Mouse (Mus musculus) intestine, postnatal 0 days (tissue): ENCODE measurements around the gene Gng3. TPM values are rescaled to one million over a fixed set of nuclear protein-coding genes. Genes with fewer than 3 reads are reported as not detected.

Experiments used
- ATAC-seq: fragments of 200-750 bp; cut with Nextera tagmentation; 2 replicates; pipeline ENCODE4 v1.8.0; 2017; ENCODE audit warnings: mild to moderate bottlenecking, moderate TSS enrichment, moderate library complexity
- H3K27ac ChIP-seq: fragments of 300-500 bp; sonication (generic); 2 replicates; pipeline ENCODE4 v1.5.1; 2014; ENCODE audit warnings: mild to moderate bottlenecking, low read depth, low read length, moderate library complexity
- H3K27me3 ChIP-seq: fragments of 300-500 bp; sonication (generic); replicated peaks from 2 replicates; pipeline ENCODE4 v1.6.1; 2014; ENCODE audit warnings: low read length, mixed read lengths; ENCODE audit not compliant: control insufficient read depth, insufficient read depth
- H3K36me3 ChIP-seq: fragments of 300-500 bp; sonication (generic); 2 replicates; pipeline ENCODE4 v1.6.1; 2014; ENCODE audit warnings: mild to moderate bottlenecking, moderate library complexity; ENCODE audit not compliant: control insufficient read depth, insufficient read depth
- H3K4me1 ChIP-seq: fragments of 300-500 bp; sonication (generic); replicated peaks from 2 replicates; pipeline ENCODE4 v1.6.1; 2014; ENCODE audit warnings: antibody characterized with exemption, low read length, mixed read lengths; ENCODE audit not compliant: control insufficient read depth, insufficient read depth
- H3K4me2 ChIP-seq: fragments of 300-500 bp; sonication (generic); replicated peaks from 2 replicates; pipeline ENCODE4 v1.6.1; 2014; ENCODE audit warnings: low read depth, mild to moderate bottlenecking, moderate library complexity
- H3K4me3 ChIP-seq: fragments of 300-500 bp; sonication (generic); 2 replicates; pipeline ENCODE4 v1.5.1; 2014; ENCODE audit warnings: low read depth, low read length
- H3K9ac ChIP-seq: fragments of 300-500 bp; sonication (generic); 2 replicates; pipeline ENCODE4 v1.6.1; 2014; ENCODE audit warnings: mild to moderate bottlenecking, low read depth, low read length
- H3K9me3 ChIP-seq: fragments of 300-500 bp; sonication (generic); 2 replicates; pipeline ENCODE4 v1.6.1; 2016; ENCODE audit warnings: mixed run types; ENCODE audit not compliant: control insufficient read depth
- CTCF ChIP-seq: sonication (generic); IDR thresholded peaks from 2 replicates; pipeline ENCODE4 v1.5.1; 2016; ENCODE audit warnings: low read depth, mild to moderate bottlenecking, control low read depth, antibody characterized with exemption, moderate library complexity
- WGBS: fragments of 180-500 bp; shearing (Covaris S2); extraction: QIAGEN DNeasy Blood & Tissue Kit; methylation state at CpG from one replicate; pipeline ENCODE4 v1.1.7; 2014; 5-methylcytosine and 5-hydroxymethylcytosine counted together
- polyA plus RNA-seq: library from polyadenylated mRNA; unstranded; fragments of >200 nt; fragmentation: Nextera tagmentation; extraction: Ambion mirVana; gene quantifications from 2 replicates; pipeline ENCODE4 v1.2.1, GENCODE M21; 2015

The Gng3 gene
- polyA plus RNA-seq, 1 experiment from 2014 or later: 9.4 TPM

DNA sequence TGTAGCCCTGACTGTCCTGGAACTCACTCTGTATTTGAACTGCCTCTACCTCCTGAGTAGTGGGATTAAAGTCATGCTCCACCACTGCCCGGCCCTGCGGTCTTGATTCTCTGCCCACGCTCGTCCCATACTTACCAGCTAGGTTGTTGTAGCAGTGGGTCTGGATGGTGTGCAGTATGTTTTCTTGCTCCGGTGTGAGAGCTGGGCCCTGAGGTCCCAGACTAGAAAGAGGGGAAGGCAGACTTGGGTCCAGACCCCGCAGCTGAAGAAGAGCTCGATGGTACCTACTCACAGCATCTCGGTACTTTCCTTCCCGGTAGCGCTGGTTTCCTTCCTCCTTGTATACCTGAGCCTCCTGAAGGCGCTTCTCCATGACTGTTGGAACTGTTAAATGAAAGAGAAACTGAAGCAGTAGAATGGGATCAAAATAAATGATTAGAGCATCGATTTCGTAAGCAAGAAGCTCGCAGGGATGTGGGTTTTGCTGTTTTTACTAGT lies 20.6 kb downstream of the Gng3 start:
- Histone ChIP-seq H3K4me1 (peaks cover 5% of the 10 kb centered on the region; the same call in 1 of the 2 replicates), H3K36me3 (peaks cover 14% of the 10 kb centered on the region), H3K9me3 (no peaks in the 10 kb centered on the region), H3K4me2 (peak overlapping the region; percentile 80), H3K27me3 (no peaks in the 10 kb centered on the region), H3K9ac (peak overlapping the region; percentile 52), H3K4me3 (peak overlapping the region; percentile 97), H3K27ac (peak overlapping the region; percentile 86)
- no peak for TF ChIP-seq CTCF
- 14% methylated on average over 14 of the region's 14 CpGs for WGBS
- no peak for ATAC-seq

- peaks cover 21% of the 10 kb centered on the region for H3K36me3 ChIP-seq
- no peaks in the 10 kb centered on the region for H3K27me3 ChIP-seq
- no peak overlapping the region for H3K9ac ChIP-seq
- no peak overlapping the region for H3K4me3 ChIP-seq
- H3K27ac ChIP-seq: no peak overlapping the region
- H3K4me1 ChIP-seq: peaks cover 1% of the 10 kb centered on the region; the same call in 1 of the 2 replicates
- no peak for ATAC-seq
- TF ChIP-seq CTCF: no peak
- 74% methylated on average over 3 of the region's 3 CpGs for WGBS
- H3K9me3 ChIP-seq: no peaks in the 10 kb centered on the region
- H3K4me2 ChIP-seq: no peak overlapping the region
These were observed 22.0 kb downstream of the Gng3 start for GRCm38 (mm10) chr19:8817001-8817400.

DNA sequence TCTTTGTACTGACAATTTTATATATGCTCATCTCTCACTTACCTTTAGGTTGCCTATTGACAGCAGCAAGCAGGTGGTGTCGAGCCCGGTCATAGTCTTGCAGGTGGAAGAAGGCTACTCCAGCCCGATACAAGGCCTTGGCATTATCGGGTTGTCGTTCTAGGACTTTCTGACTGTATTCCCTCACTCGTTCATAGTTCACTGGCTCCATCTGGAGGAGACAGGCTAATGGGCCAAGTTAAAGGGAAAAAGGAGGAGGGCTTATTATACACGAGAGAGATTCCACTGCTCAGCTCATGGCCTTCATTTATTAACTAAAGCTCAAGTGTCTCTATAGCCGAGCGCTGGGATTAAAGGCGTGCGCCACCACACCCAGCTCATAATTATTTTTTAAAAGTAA lies 23.2 kb downstream of the Gng3 start:
- no peak overlapping the region for H3K4me3 ChIP-seq
- 55% methylated on average over 11 of the region's 11 CpGs for WGBS
- no peaks in the 10 kb centered on the region for H3K9me3 ChIP-seq
- no peak overlapping the region for H3K4me2 ChIP-seq
- no peaks in the 10 kb centered on the region for H3K27me3 ChIP-seq
- no peak overlapping the region for H3K9ac ChIP-seq
- peak; percentile 63 for TF ChIP-seq CTCF
- H3K4me1 ChIP-seq: no peaks in the 10 kb centered on the region
- H3K27ac ChIP-seq: no peak overlapping the region
- peaks cover 28% of the 10 kb centered on the region for H3K36me3 ChIP-seq
- no peak for ATAC-seq

- H3K4me2 ChIP-seq: no peak overlapping the region
- no peak overlapping the region for H3K4me3 ChIP-seq
- peaks cover 32% of the 10 kb centered on the region for H3K36me3 ChIP-seq
- no peaks in the 10 kb centered on the region for H3K27me3 ChIP-seq
- ATAC-seq: no peak
- no peak for TF ChIP-seq CTCF
- H3K27ac ChIP-seq: 0 out of 2 replicates have a peak overlapping the region, but pooled peaks have one; percentile 8
- H3K9me3 ChIP-seq: no peaks in the 10 kb centered on the region
- no peaks in the 10 kb centered on the region for H3K4me1 ChIP-seq
- H3K9ac ChIP-seq: no peak overlapping the region
- 93% methylated on average over 5 of the region's 5 CpGs for WGBS
These were observed 32.2 kb downstream of the Gng3 start for GRCm38 (mm10) chr19:8806810-8807209.

GRCm38 (mm10) chr19:8803879-8804660 lies 34.9 kb downstream of the Gng3 start:
- 90% methylated on average over 11 of the region's 11 CpGs for WGBS
- Histone ChIP-seq H3K4me3 (no peak overlapping the region), H3K27me3 (no peaks in the 10 kb centered on the region), H3K4me1 (no peaks in the 10 kb centered on the region), H3K9ac (no peak overlapping the region), H3K27ac (no peak overlapping the region), H3K4me2 (no peak overlapping the region), H3K36me3 (peaks cover 17% of the 10 kb centered on the region), H3K9me3 (no peaks in the 10 kb centered on the region)
- ATAC-seq: no peak
- no peak for TF ChIP-seq CTCF

DNA sequence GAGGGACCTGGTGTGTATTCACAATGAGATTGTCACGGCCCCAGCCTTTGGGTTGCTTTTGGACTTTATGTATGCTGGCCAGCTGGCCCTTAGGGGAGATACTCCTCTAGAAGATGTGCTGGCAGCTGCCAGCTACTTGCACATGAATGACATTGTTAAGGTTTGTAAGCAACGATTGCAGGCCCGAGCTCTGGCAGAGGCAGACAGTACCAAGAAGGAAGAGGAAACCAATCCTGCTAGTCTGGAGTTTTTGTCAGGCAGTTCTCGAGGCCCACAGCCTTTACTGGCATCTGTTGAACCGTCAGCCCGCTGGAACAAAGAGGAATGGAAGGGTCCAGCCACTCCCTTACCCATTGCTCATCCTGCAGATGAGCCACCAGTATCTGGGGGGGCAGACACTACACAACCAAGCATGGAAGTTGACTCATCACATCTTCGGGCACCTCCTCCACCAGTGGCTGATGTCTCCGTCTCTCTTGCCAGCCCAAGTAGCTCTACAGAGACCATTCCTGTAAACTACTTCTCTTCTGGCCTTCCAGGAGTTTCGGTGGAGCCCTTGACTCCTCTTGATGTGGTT lies 35.7 kb downstream of the Gng3 start:
- Histone ChIP-seq H3K9ac (no peak overlapping the region), H3K27ac (0 out of 2 replicates have a peak overlapping the region, but pooled peaks have one; percentile 63), H3K27me3 (no peaks in the 10 kb centered on the region), H3K36me3 (peaks cover 15% of the 10 kb centered on the region), H3K4me3 (no peak overlapping the region), H3K4me2 (peak overlapping the region; percentile 77), H3K4me1 (no peaks in the 10 kb centered on the region), H3K9me3 (no peaks in the 10 kb centered on the region)
- no peak for TF ChIP-seq CTCF
- WGBS: 92% methylated on average over 9 of the region's 9 CpGs
- no peak for ATAC-seq
